Mouse (Mus musculus): Measurements from ENCODE around the gene Gpr18. TPM values are rescaled to one million over a fixed set of nuclear protein-coding genes. Genes with fewer than 3 reads are reported as not detected.

The Gpr18 gene
- polyA plus RNA-seq (2012; rRNA removed) = 0.08 TPM in 2 replicates

DNA sequence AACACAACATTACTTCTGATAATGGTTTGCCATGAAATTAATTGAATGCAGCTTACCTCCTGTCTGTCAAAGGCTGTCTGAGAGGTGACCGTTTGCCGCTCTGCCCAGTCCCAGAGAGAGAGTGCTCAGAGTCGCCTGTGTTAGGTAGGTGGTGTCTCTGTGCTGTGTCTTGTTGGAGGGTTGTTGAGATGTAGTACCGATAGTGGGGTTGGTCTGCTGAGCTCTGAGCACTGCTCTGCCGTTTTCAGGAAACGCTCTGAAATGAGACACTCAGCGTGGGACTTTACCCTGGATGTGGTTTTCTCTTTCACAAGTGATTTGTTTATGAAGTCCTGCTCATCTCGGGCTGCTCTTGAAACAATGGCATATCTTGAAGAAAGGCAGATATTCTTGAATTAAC, at the start of gene Gpr18:
TSS of gene Gpr18 (minus strand) at position 161 of the 400 bp plus-strand sequence.
- DNase-seq (ENCODE audit: extremely low spot score in 1 of 2, low spot score in 1 of 2) = no peak

DNA sequence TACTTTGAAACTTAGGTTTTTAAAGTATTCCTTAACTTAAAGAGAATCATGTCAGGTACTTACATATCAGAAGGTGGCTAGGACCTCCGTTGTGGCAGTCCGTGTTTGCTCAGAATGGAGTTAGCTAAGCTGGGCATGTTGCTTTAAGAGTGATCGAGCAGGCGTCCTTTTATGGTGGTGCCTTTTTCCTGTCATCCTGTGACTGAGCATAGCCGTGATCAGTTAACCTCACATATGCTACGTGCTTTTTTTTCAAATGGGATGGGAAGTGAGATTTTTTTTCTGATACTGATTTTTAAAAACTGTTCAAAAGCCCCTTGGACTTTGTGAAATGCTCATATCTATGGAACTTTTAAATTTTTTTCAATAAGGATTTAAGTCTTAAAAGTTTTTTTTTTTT, 49.4 kb upstream of the Gpr18 start, which contains the start of gene Gpr183:
TSS of gene Gpr183 (minus strand) at position 206 of the 400 bp plus-strand sequence.
- DNase-seq (ENCODE audit: extremely low spot score in 1 of 2, low spot score in 1 of 2) = no peak

DNA sequence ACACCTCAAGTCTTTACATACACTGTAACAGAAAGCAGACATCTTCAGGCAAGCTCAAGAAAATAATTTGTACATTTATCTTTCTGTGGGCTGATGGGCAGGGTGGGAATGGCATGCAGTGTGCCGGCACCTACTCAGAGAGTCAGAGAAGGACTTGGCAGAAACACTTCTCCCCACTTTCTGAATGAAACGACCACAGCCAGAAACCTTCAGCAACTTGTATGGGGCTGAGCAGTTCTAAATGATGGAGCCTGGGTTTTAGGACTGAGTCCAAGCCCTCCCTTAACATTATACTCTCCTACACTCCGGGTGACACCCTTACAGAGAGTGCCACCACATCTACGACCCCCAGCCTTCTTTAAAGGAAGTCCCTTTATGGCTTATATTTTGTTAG, 48.4 kb upstream of the Gpr18 start:
- no peak for DNase-seq (ENCODE audit: extremely low spot score in 1 of 2, low spot score in 1 of 2)

DNA sequence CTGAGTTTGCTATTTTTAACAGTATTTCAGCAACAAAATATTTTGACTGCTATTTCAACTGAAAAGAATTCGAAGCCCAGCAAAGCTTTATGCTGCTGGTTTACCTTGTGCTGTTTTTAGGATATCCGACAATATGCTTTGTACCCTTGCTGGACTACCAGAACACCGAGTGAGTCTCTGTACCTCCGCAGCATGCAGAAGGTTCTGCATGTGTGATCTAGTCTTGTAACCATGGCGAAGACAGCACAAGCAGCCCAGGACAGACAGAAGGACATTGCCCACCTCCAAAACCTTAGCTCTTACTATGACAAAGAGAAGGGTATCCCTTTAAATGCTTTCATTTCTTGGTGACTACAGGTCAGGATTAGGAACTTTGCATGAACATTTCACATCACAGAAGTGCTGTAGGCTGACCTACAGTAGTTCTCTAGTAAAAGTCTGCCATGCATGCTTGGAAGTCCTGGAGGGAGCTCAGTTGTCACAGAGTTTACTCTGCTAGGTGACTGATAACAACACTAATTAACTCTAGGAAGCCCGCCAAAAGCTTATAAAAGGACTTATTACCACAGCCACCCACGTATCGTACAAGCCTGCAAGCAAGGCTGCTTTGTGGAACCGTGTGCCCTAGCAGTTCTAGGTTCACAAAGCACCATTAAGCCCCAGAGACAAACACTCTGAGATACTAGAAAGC, 47.8 kb upstream of the Gpr18 start:
- DNase-seq (ENCODE audit: extremely low spot score in 1 of 2, low spot score in 1 of 2) = no peak

DNA sequence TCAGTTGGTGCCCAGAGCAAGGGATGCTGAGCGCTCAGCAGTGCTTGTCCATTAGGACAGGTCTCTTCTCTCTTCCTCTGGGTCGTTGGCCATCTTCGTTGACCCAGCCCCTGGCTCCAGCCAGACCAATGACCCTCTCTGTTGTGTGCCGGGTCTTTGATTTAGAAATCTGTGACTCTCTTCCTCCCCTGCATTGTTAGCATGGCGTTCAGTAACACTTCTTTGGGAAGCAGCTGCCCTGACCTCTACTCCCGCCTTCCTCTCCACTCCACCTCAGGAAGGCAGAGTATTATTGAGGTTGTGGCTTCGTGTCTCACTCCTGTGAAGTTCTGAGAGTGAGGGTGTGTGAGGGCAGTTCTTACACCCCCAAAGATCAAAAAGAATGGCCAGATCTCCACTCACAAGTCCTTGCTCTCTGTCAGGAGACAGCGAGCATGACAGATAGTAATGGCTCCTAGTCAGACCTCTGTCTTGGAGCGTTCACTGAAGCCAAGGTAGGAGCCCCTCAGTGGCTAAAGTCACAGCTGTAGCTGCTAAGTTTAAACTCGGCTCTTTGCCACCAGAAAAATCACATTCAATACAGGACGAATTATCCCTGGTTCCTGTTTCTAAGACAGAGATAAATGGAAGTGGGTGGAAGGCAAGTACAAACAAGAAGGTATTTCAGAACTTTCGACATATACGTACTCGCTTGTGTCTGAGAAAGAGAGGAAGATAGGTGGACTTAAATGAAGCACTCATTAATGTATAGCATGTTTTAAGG, 46.7 kb upstream of the Gpr18 start:
- DNase-seq (ENCODE audit: extremely low spot score in 1 of 2, low spot score in 1 of 2) = no peak

DNA sequence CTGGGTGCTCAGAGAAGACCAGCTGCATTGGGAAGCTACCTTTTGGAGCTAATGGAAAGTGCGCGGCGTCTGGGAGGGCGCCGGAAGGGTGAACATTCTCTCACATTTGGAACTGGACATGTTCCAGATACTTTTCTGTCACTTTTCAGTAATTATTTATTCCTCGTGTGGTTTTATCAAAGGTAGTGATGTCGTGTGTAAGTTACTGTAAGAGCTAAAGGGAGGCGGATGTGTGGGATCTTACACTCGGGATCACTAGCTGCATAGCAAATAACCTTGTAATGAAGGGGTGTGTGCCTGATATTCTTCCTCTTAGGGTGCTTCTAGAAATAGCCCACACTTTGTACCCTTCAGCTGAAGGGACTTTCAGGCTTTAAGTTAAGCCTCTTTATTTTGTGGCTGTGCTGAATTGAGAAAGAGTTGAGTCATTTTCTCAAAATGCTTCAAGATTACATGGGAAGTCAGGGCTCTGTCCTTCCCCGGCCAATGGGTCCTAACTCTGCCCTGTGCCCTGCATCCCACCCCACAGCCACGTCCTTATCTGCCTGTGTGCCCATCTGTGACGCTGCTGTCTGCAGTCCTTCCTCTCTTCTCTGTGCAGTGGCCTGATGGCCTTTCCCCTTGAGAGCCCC, 46.0 kb upstream of the Gpr18 start:
- DNase-seq (ENCODE audit: extremely low spot score in 1 of 2, low spot score in 1 of 2) = no peak

DNA sequence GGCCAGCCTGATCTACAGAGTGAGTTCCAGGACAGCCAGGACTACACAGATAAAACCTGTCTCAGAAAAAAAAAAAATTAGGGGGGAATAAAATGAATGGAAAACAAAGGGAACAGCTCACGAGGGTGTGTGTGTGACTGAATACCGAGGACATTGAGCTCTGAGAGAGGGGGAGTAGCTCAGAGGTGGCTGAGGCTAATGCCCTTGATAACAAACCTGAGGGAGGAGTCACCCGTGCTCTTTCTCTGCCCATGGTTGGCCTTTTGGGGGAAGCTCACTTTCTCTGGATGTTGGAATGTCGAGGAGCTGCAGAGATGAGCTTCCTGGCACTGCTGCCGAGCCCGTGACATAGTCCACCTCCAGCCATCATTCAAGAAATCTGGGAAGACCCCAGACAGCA, 45.4 kb upstream of the Gpr18 start:
- no peak for DNase-seq (ENCODE audit: extremely low spot score in 1 of 2, low spot score in 1 of 2)

DNA sequence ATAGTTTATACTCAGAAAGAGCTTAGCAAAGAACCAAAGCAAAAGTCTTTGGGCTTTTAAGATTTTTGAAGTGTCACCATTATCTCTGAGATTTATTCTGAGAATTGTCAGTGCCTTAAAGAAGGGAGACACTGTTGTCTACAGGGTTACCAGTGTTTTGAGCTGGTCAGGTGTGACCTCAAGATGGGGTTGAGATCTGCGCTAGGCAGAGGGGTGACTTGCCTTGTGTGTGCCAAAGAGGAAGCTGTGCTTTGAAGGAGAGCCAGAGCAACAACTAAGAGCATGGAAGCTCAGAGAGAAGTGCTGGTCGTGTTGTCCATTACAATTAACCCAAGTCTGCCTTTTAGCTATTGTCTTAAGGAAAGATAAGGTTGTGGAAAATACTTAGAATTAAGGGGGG, 45.0 kb upstream of the Gpr18 start:
- DNase-seq (ENCODE audit: extremely low spot score in 1 of 2, low spot score in 1 of 2) = no peak

DNA sequence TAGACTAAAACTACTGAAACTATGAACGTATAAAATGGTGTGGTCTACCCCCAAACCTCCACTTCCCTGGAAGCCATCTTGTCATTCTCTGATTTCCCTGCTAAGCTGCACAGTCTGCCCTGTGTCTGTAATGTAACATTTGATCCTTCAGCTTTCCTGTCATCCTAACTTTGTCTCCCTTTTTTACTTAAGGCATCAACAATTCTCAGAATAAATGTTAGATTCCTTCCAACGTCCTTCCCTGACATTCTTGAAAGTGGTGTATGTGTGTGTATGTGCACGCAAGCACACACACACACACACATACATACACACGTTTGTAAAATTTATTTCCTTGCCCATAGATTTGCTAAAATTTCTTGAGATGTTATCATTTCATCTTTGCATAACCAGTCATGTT, 44.5 kb upstream of the Gpr18 start:
- no peak for DNase-seq (ENCODE audit: extremely low spot score in 1 of 2, low spot score in 1 of 2)

DNA sequence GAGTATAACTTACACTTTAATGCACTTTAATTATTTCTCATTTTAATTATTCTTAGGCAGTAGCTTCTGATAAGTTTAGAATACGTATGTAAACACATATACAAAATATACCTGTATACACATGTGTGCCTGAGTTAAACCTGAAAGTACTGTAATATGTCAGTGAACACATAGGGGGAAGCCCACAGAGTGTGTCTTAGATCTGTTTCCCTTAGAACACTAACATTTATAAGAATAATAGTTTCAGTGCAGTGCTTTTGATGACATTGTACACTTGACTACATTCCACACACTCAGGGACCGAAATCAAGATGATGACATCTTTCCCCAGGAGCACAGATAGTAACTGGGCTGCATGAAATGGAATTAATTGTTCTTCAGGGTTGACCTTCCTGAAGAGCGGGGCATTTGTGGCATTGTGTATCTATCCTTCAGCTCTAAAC, 44.0 kb upstream of the Gpr18 start:
- DNase-seq (ENCODE audit: extremely low spot score in 1 of 2, low spot score in 1 of 2) = no peak

DNA sequence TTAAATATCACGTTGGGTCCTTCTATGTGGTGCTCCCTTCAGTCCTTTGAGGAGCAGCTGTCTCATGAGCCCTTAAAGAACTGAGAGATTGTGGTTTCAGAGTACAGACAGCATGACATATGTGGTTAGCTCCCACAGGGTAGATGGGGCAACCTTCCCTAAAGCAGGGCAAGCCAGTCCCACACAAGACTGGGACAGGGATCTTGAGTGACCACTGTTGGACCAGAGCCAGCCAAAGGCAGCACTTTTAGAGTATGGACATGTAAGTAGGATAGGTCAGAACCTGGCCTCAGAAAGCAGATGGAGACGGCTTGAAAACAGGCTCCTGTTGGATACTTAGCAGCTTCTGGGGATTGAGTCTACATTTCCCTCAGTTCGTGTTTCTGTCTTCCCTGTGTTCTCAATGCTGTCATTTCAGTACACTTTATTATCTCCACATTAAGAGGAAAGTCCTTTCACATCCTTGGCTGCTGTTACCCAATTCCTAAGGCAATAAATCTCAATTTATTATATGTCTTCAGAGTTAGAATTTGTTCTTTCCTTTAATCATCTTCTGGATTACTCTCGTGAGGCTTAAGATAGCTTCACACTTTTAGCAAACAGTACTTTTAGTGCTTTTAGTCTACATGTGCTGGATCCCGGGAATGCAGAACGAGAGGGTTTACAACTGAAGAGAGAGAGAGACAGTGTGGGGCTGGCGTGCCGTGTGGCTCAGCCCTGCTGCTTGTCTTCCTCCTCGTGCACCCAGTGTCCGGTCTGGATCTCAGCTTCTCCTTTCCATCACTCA, 43.4 kb upstream of the Gpr18 start:
- DNase-seq (ENCODE audit: extremely low spot score in 1 of 2, low spot score in 1 of 2) = no peak

DNA sequence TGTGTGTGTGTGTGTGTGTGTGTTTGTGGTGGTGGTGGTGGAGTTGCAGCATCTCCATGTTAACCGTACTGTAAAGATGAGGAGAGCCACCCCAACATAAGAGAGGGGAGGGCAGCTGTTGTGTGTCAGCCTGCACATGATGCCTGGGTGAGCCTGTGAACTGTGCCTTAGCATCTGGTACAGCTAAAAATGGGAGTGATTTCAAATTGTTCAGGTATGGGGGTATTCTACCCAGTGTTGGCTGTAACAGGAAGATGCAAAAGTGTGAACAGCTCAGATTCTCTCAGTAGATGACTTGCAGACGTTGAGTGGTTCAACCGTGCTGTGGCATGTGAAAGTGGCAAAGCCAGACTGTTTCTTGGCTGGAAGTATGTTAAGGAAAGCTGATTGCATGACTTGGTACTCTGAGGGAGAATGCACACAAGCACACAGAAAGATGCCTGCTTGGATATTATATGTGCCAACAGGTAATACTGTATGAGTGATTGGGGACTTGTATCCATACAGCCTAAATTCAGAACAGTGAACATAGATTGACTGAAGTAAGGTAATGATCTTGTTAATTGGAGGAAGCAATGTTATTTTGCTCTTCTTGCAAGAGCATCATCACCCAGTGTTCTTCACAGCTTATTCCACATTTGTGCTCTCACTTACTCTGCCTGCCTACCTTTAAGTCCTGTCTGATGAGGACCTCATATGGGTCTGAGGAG, 42.6 kb upstream of the Gpr18 start:
- no peak for DNase-seq (ENCODE audit: extremely low spot score in 1 of 2, low spot score in 1 of 2)

DNA sequence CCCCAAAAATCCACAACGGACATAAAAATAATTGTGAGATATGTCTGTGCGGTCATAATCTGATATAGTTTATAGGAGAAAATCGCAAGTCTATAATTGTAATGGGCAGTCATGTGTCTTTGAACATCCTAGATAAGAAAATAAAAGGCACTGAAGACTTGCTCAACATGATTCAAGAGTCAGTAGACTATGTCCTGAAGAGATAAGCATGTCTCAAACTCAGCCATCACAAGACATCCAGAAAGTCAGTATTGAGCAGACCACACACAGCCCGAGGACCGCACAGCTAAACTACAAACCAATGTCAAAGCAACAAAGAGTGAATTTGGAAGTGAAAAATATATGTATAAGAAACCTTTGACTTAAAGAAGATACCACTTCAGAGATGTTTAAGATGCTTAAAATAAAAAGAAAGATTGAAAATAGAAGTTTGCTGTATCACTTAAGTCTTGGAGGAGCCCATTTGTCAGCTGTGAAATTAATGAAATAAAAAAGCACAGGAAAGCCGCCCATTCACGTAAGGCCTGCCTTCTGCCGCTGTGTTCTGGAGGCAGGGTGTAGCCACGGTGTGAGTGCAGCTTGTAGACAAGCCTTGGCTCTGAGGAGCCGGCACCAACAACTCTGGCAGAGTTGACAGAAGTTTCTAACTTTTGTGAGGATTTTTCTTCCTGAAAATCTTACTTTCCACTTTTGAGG, 41.7 kb upstream of the Gpr18 start:
- DNase-seq (ENCODE audit: extremely low spot score in 1 of 2, low spot score in 1 of 2) = no peak

DNA sequence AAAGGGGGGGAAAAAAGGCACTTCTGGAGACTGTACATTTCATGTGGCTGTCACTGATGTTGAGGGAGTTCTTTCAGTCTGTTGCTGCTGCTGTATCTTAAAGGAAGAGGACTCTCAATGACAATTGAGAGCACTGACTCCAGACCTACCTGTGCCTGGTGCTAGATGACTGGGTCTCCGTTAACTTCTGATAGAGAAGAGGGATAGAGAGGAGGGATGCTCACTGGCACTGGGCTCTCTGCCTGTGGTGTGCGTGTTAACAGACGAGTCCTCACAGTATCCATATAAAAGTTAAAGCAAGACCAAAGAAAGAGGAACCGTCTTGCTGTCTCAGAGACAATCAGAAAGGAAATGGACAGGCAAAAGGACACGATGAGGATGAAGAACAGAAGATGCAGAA, 40.7 kb upstream of the Gpr18 start:
- no peak for DNase-seq (ENCODE audit: extremely low spot score in 1 of 2, low spot score in 1 of 2)

DNA sequence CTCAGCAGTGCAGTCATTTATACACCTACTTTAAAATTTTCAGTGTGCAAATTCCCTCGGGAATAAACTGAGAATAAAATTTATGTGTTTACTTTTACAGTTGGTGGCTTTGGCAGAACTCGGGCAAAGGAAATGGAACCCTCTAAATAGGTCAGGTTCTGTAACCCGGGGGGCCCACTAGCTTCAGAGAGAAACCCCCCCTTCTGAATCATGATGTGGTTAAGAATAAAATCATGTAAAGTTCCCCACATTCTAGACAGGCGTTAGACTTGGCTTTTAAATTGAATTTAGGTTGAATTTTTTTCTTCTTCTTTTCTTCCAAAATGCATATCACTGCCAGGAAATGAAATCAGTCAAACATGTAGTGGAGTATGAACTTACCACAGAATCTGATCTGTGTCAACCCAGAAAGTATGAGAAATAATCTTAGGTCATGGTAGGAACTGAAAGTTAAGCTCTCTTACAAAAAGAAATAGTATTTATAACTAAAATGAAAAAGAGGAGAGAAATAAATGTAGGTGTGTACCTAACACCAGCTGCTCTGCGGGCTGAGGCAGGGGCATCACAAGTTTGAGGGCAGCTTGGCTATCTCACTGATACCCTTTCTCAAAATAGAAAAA, 39.7 kb upstream of the Gpr18 start:
- DNase-seq (ENCODE audit: extremely low spot score in 1 of 2, low spot score in 1 of 2) = no peak

DNA sequence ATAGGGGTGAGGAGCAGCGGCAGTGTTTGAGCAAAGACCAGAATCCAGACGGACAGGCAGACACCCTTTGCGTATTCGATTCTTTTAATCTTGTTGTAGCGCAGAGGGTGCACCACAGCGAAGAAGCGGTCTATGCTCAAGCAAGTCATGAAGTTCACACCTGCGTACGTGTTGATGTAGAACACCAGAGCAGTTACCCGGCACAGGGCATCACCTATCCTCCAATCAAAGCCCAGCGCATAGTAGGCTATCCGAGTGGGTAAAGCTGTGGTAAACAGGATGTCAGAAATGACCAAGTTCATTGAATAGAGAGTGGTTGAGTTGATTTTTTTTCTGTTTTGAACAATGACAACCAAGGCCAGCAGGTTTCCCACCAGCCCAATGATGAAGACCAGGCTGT, 39.0 kb upstream of the Gpr18 start:
- DNase-seq (ENCODE audit: extremely low spot score in 1 of 2, low spot score in 1 of 2) = no peak

DNA sequence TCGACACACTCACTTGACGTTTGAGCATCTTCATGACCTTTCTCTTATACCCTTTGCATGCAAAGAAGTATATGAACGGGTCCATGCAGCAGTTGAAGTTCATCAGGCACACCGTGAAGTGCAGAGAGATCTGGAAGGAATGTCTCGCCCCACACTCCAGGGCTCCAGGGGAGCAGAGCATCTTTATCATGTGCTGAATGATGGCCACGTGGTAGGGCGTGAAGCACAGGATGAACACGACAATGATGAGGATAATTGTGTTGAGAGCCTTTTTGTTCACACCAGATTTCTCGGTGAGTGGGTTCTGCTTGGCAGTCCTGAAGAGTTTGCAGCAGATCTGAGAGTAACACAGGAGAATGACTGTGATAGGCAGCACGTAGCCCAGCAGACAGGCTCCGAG, 38.5 kb upstream of the Gpr18 start:
- no peak for DNase-seq (ENCODE audit: extremely low spot score in 1 of 2, low spot score in 1 of 2)

DNA sequence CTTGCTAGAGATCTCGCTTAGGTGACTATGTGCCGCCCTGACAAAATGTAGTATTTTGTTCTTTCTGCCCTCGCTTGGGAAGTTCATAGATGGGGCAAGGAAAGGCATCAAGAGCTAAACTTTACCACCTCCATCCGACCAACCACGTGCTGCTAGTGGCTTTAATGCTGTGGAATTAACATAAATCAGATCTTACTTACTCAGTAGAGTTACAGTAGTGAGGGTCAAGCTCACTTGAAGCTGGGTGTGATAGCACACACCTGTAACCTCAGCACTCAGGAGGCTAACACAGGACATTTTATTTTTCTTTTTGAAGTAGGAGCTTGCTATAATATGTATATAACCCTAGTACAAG, 36.4 kb upstream of the Gpr18 start:
- DNase-seq (ENCODE audit: extremely low spot score in 1 of 2, low spot score in 1 of 2) = no peak

DNA sequence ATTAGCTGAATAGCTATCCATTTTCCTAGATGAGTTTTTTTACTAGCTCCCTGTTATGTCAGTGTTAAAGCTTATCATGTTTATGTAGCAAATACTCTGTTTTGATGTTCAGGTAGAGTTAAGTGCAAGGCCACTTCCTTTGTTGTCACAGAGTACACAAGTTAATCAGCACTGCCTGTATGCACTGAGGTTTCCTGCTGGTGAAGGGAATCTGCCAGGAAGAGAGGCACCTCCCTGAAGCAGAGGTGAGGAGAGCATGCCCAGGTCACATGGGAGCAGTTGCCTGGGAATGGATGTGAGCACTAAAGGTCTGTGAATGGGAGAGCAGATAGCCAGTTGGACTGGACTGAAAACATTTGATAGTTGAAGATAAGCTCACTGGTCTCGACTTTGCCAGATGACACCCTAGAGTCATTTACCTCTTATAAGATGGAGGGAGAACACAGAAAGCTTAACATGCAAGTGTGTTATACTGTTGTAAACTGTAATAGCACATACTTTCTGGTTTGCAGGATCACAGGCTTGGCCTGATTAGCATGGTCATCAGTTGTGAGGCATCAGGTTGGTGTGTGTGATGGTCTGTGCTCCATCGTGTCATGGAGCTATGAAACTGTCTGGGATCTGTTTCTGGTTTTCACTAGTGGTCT, 35.9 kb upstream of the Gpr18 start:
- no peak for DNase-seq (ENCODE audit: extremely low spot score in 1 of 2, low spot score in 1 of 2)
